Mouse (Mus musculus) hindbrain, embryonic 16.5 days (tissue): ENCODE data around the gene Gm49510. TPM values are rescaled to one million over a fixed set of nuclear protein-coding genes. Genes with fewer than 3 reads are reported as not detected.

Source experiments
- ATAC-seq: fragments of 200-750 bp; cut with Nextera tagmentation; 2 replicates; pipeline ENCODE4 v1.8.0; 2017; ENCODE audit warnings: moderate TSS enrichment, moderate library complexity
- H3K27ac ChIP-seq: fragments of 300-500 bp; sonication (generic); 2 replicates; pipeline ENCODE4 v1.5.1; 2014; ENCODE audit warnings: low read depth, mild to moderate bottlenecking, control low read depth, low read length, moderate library complexity
- H3K27me3 ChIP-seq: fragments of 300-500 bp; sonication (generic); replicated peaks from 2 replicates; pipeline ENCODE4 v1.6.1; 2014; ENCODE audit warnings: low read length; ENCODE audit not compliant: control insufficient read depth, insufficient read depth
- H3K36me3 ChIP-seq: fragments of 300-500 bp; sonication (generic); 2 replicates; pipeline ENCODE4 v1.6.1; 2014; ENCODE audit warnings: mild to moderate bottlenecking, low read length, moderate library complexity, mixed read lengths; ENCODE audit not compliant: control insufficient read depth, insufficient read depth
- H3K4me1 ChIP-seq: fragments of 300-500 bp; sonication (generic); 2 replicates; pipeline ENCODE4 v1.6.1; 2014; ENCODE audit warnings: low read depth, low read length; ENCODE audit not compliant: control insufficient read depth, insufficient read depth
- H3K4me2 ChIP-seq: fragments of 300-500 bp; sonication (generic); 2 replicates; pipeline ENCODE4 v1.6.1; 2014; ENCODE audit warnings: mild to moderate bottlenecking, low read length, control low read depth, moderate library complexity
- H3K4me3 ChIP-seq: fragments of 300-500 bp; sonication (generic); 2 replicates; pipeline ENCODE4 v1.5.1; 2014; ENCODE audit warnings: mild to moderate bottlenecking, low read length, control low read depth, moderate library complexity
- H3K9ac ChIP-seq: fragments of 300-500 bp; sonication (generic); 2 replicates; pipeline ENCODE4 v1.6.1; 2014; ENCODE audit warnings: low read depth, mild to moderate bottlenecking, control low read depth, low read length, moderate library complexity
- H3K9me3 ChIP-seq: fragments of 300-500 bp; sonication (generic); 2 replicates; pipeline ENCODE4 v1.6.1; 2014; ENCODE audit warnings: mild to moderate bottlenecking, low read length, moderate library complexity; ENCODE audit not compliant: control insufficient read depth
- WGBS: fragments of 180-500 bp; shearing (Covaris S2); extraction: QIAGEN DNeasy Blood & Tissue Kit; methylation state at CpG from one replicate; pipeline ENCODE4 v1.1.7; 2014; 5-methylcytosine and 5-hydroxymethylcytosine counted together
- polyA plus RNA-seq: library from polyadenylated mRNA; unstranded; fragments of >200 nt; fragmentation: Nextera tagmentation; extraction: Ambion mirVana; gene quantifications from 2 replicates; pipeline ENCODE4 v1.2.1, GENCODE M21; 2015

The Gm49510 gene
- polyA plus RNA-seq, 1 experiment from 2014 or later: not detected

DNA sequence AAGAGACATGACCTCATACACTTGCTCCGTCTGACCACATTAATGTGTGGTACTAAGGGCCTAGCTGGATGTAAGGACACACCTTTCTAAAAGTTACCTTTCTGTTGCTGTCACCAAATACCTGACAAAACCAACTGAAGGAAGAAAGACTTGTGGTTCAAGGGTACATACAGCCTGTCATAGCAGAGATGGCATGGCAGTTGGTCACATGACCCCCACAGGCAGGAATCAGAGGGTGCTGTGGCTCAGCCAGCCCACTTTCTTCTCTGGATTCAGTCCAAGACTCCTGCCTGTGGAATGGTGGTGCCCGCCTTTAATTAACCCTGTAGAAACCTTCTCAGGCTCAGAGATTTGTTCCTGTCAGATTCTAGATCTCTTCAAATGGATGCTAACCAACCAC is 36.3 kb upstream of the Gm49510 start:
- H3K4me3 ChIP-seq: no peak overlapping the region
- no peaks in the 10 kb centered on the region for H3K27me3 ChIP-seq
- 67% methylated on average over 2 of the region's 2 CpGs for WGBS

DNA sequence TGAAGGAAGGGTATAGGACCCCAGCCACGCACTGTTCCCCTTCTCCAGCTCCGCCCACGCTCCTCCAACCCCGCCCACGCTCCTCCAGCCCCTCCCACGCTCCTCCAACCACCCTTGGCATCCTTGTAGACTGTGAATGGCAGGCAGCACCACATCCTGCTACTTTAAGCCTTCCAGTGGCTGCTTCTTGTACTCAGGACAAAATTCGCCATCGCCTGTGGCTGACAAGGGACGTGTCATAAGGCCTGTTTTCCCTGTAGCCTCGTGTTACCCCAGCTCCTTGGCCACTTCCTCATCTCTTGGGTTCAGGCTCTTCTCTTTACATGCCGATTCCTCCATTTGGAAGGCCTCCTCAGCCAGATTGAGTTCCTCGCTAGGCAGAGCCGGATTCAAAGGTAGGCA is 35.6 kb upstream of the Gm49510 start:
- no peak for ATAC-seq
- H3K9ac ChIP-seq: no peak overlapping the region
- no peak overlapping the region for H3K27ac ChIP-seq
- no peak overlapping the region for H3K4me2 ChIP-seq
- H3K9me3 ChIP-seq: no peaks in the 10 kb centered on the region
- H3K4me3 ChIP-seq: no peak overlapping the region
- H3K4me1 ChIP-seq: peaks cover 3% of the 10 kb centered on the region; the same call in 1 of the 2 replicates
- H3K36me3 ChIP-seq: no peaks in the 10 kb centered on the region
- 47% methylated on average over 13 of the region's 13 CpGs for WGBS
- H3K27me3 ChIP-seq: no peaks in the 10 kb centered on the region

More for the DNA sequence above, 36.3 kb upstream of the Gm49510 start:
- Histone ChIP-seq H3K9ac (no peak overlapping the region), H3K4me2 (no peak overlapping the region), H3K9me3 (no peaks in the 10 kb centered on the region), H3K27ac (no peak overlapping the region), H3K36me3 (no peaks in the 10 kb centered on the region), H3K4me1 (no peaks in the 10 kb centered on the region)
- no peak for ATAC-seq

DNA sequence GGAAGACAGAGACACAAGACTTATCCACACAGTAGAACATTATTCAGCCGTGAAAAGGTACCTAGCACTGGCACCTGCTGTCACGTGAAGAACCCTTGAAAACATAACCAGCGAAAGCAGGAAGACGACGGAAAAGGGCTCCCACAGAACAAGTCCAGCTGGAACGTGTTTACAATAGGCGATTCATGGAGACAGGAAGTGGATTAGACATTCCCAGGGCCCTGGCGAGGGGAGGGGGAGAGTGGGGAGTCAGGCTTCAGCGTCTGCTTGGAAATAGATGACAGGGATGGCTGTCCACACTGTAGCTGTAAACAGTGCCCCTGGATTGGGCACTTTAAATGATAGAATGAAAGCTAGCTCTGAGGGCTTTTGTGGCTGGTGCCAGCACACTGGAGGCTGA is 31.1 kb upstream of the Gm49510 start:
- WGBS: 26% methylated on average over 9 of the region's 9 CpGs
- no peaks in the 10 kb centered on the region for H3K9me3 ChIP-seq
- no peaks in the 10 kb centered on the region for H3K36me3 ChIP-seq
- H3K4me2 ChIP-seq: no peak overlapping the region; the same call in 1 of the 2 replicates
- H3K27me3 ChIP-seq: no peaks in the 10 kb centered on the region
- H3K4me3 ChIP-seq: no peak overlapping the region
- ATAC-seq: peak; percentile 86
- H3K27ac ChIP-seq: peak overlapping the region; percentile 72
- peaks cover 5% of the 10 kb centered on the region; the same call in 1 of the 2 replicates for H3K4me1 ChIP-seq
- 0 out of 2 replicates have a peak overlapping the region, but pooled peaks have one; percentile 4 for H3K9ac ChIP-seq

DNA sequence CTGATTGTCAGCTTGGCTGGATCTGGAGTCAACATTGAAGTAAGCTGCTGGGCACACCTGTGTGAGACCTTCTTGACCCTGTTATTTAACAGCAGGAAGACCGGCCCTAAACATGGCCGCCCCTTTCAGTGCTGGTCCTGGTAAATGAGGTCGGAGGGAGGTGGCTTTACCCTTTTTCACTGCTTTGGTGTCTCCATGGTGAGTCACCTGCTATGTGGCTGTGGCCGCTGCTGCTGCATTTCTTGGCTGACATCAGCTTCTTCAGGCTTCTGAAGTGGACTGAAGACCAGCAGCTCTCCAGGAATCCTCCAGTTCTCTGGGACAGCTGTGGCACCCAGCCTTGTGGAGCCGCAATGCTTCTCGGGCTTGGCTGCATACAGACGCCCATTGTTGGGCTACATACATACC is 30.6 kb upstream of the Gm49510 start:
- Histone ChIP-seq H3K9ac (0 out of 2 replicates have a peak overlapping the region, but pooled peaks have one; percentile 4), H3K36me3 (no peaks in the 10 kb centered on the region), H3K4me2 (no peak overlapping the region; the same call in 1 of the 2 replicates), H3K9me3 (no peaks in the 10 kb centered on the region), H3K27ac (peak overlapping the region; percentile 72), H3K4me3 (no peak overlapping the region), H3K27me3 (no peaks in the 10 kb centered on the region), H3K4me1 (peaks cover 5% of the 10 kb centered on the region; the same call in 1 of the 2 replicates)
- ATAC-seq: peak; percentile 53
- WGBS: 43% methylated on average over 7 of the region's 7 CpGs

DNA sequence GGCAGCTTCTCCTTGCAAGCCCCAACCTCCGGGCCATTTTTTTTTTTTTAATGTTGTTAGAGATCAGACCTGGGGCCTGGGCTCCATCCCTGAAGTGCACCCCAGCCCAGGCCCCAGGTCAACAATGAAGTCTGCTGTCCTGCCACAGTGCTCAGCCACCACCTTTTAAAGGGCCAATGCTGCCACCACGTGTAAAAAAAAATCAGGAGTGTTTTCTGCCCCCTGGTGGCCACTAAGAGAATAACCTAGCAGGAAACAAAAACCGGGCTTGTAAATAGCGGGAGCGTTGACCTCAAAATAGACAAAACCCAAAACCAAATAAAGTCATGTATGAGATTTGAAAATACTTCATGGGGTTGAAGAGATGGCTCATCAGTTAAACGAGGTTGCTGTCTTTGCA is 29.7 kb upstream of the Gm49510 start:
- Histone ChIP-seq H3K9me3 (no peaks in the 10 kb centered on the region), H3K4me1 (peaks cover 5% of the 10 kb centered on the region; the same call in 1 of the 2 replicates), H3K4me2 (no peak overlapping the region), H3K27me3 (no peaks in the 10 kb centered on the region), H3K9ac (no peak overlapping the region), H3K36me3 (no peaks in the 10 kb centered on the region), H3K27ac (no peak overlapping the region), H3K4me3 (no peak overlapping the region)
- WGBS: 25% methylated on average over 6 of the region's 6 CpGs
- ATAC-seq: no peak

DNA sequence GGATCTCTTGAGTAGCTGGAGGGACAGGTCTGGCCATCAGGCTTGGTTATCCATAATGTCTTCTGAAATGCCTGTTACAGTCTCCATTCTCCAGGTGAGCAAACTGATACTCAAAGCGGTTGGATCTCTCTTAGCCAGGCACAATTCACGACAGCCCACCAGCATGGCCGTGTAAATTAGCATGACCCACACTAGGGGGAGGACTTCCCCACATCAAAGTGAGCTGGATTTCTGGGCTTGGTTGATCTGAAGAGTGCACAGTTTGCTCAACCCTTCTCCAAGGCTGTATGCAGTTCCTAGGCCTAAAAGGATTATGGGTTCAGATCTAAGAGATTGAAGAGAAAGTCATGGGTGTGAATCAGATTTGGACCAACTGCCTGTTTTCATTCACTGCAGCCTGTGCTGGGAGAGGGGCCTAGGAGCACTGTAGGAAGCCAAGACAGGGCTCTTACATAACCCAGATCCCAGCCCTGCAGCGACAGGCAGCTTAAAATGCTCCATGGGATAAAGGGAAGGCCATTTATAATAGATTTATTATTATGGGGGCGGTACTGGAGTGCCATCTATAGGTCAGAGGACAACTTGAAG is 27.4 kb upstream of the Gm49510 start:
- WGBS: 48% methylated on average over 5 of the region's 5 CpGs
- Histone ChIP-seq H3K9me3 (no peaks in the 10 kb centered on the region), H3K9ac (no peak overlapping the region), H3K4me3 (no peak overlapping the region), H3K36me3 (no peaks in the 10 kb centered on the region), H3K4me1 (peaks cover 12% of the 10 kb centered on the region), H3K27ac (no peak overlapping the region), H3K4me2 (no peak overlapping the region), H3K27me3 (no peaks in the 10 kb centered on the region)
- no peak for ATAC-seq

DNA sequence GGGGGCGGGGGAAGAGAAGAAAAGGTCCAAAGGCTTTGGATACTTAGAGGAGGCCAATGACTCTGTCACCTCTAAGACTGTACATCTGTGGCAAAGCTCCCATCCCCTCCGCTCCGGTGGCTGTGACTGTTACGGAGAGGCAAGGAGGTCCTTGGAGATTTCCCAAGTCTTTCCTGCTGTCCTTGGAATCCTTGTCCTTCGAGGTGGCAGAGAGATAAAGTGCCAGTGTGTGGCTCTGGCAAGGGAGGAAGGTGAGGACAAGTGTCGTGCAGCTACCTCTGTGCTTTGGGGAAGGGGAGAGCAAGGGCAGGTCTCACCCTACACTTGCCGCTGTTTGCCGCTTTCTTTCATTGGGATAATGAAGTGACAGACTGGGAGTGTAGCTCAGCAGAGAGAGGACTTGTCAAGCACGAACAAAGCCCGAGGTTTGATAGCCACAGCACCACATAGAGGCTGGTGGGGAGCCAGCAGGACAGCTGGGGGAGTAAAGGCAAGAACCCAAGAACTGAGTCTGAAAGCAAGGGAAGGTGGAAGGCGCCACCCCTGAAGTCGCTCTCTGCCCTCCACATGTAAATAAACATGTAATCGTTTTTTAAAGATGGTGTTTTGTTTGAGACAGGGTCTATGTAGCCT is 25.5 kb upstream of the Gm49510 start:
- Histone ChIP-seq H3K9me3 (no peaks in the 10 kb centered on the region), H3K27ac (peak overlapping the region; percentile 39), H3K27me3 (no peaks in the 10 kb centered on the region), H3K4me1 (peaks cover 14% of the 10 kb centered on the region), H3K9ac (peak overlapping the region; percentile 45), H3K36me3 (no peaks in the 10 kb centered on the region), H3K4me2 (0 out of 2 replicates have a peak overlapping the region, but pooled peaks have one; percentile 21), H3K4me3 (no peak overlapping the region)
- WGBS: 42% methylated on average over 13 of the region's 13 CpGs
- no peak for ATAC-seq

DNA sequence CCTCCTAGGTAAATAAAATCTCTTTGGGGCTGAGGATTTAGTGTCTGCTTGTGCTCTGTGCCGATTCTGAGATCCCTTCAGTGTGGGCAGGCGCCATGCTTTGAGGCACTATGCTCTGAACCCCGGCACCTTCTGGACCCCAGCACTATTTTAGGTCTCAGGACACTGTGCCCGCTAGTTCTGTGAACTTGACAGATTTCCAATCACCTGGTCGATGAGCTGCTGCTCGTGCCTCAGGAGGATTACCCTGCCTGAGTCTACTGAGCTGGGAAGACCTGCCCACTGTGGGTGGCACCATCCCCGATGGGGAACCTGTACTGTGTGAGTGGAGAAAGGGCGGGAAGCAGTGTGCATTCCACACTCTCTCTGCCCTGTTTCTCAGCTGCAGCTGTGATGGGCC is 24.5 kb upstream of the Gm49510 start:
- Histone ChIP-seq H3K36me3 (no peaks in the 10 kb centered on the region), H3K9ac (no peak overlapping the region), H3K4me3 (no peak overlapping the region), H3K27me3 (no peaks in the 10 kb centered on the region), H3K4me1 (peaks cover 21% of the 10 kb centered on the region), H3K4me2 (no peak overlapping the region), H3K9me3 (no peaks in the 10 kb centered on the region), H3K27ac (no peak overlapping the region)
- 74% methylated on average over 8 of the region's 8 CpGs for WGBS
- no peak for ATAC-seq

DNA sequence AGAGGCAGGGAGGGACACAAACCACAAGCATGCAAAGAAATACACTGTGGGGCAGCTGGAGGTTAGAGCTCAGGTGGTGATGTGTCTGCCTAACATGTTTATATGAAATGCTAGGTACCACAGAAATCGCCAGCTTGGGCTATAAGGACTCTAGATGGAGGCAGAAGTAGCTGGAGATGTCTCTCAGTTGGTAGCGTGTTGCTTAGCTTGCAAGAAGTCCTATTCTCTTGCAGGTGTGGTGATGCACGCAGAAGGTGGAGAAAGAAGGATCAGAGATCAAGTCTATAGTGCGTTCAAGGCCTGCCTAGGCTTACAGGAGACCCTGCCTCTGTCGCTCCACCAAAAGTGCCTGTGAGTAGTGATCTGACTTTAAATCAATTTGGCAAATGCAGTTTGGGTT is 23.9 kb upstream of the Gm49510 start:
- peak overlapping the region; percentile 62; the same call in 1 of the 2 replicates for H3K4me3 ChIP-seq
- no peak for ATAC-seq
- H3K4me1 ChIP-seq: peaks cover 21% of the 10 kb centered on the region
- H3K36me3 ChIP-seq: no peaks in the 10 kb centered on the region
- no peaks in the 10 kb centered on the region for H3K27me3 ChIP-seq
- H3K27ac ChIP-seq: peak overlapping the region; percentile 96
- peak overlapping the region; percentile 75; the same call in 1 of the 2 replicates for H3K9ac ChIP-seq
- H3K9me3 ChIP-seq: no peaks in the 10 kb centered on the region
- peak overlapping the region; percentile 66 for H3K4me2 ChIP-seq
- 80% methylated on average over 5 of the region's 5 CpGs for WGBS
